Mouse (Mus musculus) liver, embryonic 13.5 days (tissue): ENCODE data around the gene Tmsb15b2. TPM values are rescaled to one million over a fixed set of nuclear protein-coding genes. Genes with fewer than 3 reads are reported as not detected.
"Not testable (repeated sequence)": the region's sequence is repeated elsewhere in the genome, so short reads cannot be mapped to it uniquely, and the experiment has no call there.

ENCODE experiments used
- ATAC-seq: fragments of 200-750 bp; cut with Nextera tagmentation; 2 replicates; pipeline ENCODE4 v1.8.0; 2017; ENCODE audit warnings: low read depth, mild to moderate bottlenecking, moderate number of reproducible peaks, moderate library complexity
- DNase-seq: peaks from one replicate; pipeline ENCODE4 v3.0.0; 2022
- H3K27ac ChIP-seq: fragments of 300-500 bp; sonication (generic); 2 replicates; pipeline ENCODE4 v1.5.1; 2015; ENCODE audit warnings: moderate library complexity, mild to moderate bottlenecking, inconsistent platforms
- H3K27me3 ChIP-seq: fragments of 300-500 bp; sonication (generic); 2 replicates; pipeline ENCODE4 v1.6.1; 2015; ENCODE audit warnings: mild to moderate bottlenecking, inconsistent platforms
- H3K36me3 ChIP-seq: fragments of 300-500 bp; sonication (generic); 2 replicates; pipeline ENCODE4 v1.6.1; 2015; ENCODE audit warnings: mild to moderate bottlenecking, inconsistent platforms
- H3K4me1 ChIP-seq: fragments of 300-500 bp; sonication (generic); replicated peaks from 2 replicates; pipeline ENCODE4 v1.6.1; 2015; ENCODE audit warnings: inconsistent platforms
- H3K4me2 ChIP-seq: fragments of 300-500 bp; sonication (generic); 2 replicates; pipeline ENCODE4 v1.6.1; 2015; ENCODE audit warnings: inconsistent platforms, mild to moderate bottlenecking, moderate library complexity
- H3K4me3 ChIP-seq: fragments of 300-500 bp; sonication (generic); replicated peaks from 2 replicates; pipeline ENCODE4 v1.5.1; 2015; ENCODE audit warnings: mild to moderate bottlenecking, inconsistent platforms
- H3K9ac ChIP-seq: fragments of 300-500 bp; sonication (generic); 2 replicates; pipeline ENCODE4 v1.6.1; 2015; ENCODE audit warnings: mild to moderate bottlenecking, inconsistent platforms
- H3K9me3 ChIP-seq: fragments of 300-500 bp; sonication (generic); replicated peaks from 2 replicates; pipeline ENCODE4 v1.6.1; 2016; ENCODE audit warnings: inconsistent platforms
- WGBS: fragments of 180-500 bp; shearing (Covaris S2); methylation state at CpG from one replicate; pipeline ENCODE4 v1.1.7; 2015; ENCODE audit not compliant: insufficient replicate concordance; 5-methylcytosine and 5-hydroxymethylcytosine counted together
- polyA plus RNA-seq: library from polyadenylated mRNA; unstranded; fragments of >200 nt; fragmentation: Nextera tagmentation; extraction: Ambion mirVana; gene quantifications from 2 replicates; pipeline ENCODE4 v1.2.1, GENCODE M21; 2015

Tmsb15b2 gene
- 6.3 and 10.6 TPM in 2 replicates for polyA plus RNA-seq

- H3K27me3 ChIP-seq, ATAC-seq, H3K9ac ChIP-seq, H3K36me3 ChIP-seq, DNase-seq, H3K4me1 ChIP-seq, H3K27ac ChIP-seq, H3K9me3 ChIP-seq: not testable (repeated sequence)
- H3K4me2 ChIP-seq: peak within 1 kb of the TSS; percentile 39
- WGBS: 65% methylated on average over 6 of the region's 6 CpGs
- H3K4me3 ChIP-seq: peak within 1 kb of the TSS; percentile 26
Observed at GRCm38 (mm10) chrX:136975397-136975796, at the start of gene Tmsb15b2. TSS of gene Tmsb15b2 (minus strand) at chrX:136975497.

- WGBS: 7% methylated on average over 1 of the region's 1 CpGs
- no peaks in the 10 kb centered on the region for H3K27me3 ChIP-seq
- H3K9ac ChIP-seq: no peak overlapping the region
- DNase-seq: peak; percentile 18
- no peak overlapping the region for H3K4me2 ChIP-seq
- no peaks in the 10 kb centered on the region for H3K9me3 ChIP-seq
- H3K4me3 ChIP-seq: no peak overlapping the region
- H3K27ac ChIP-seq: no peak overlapping the region
- H3K4me1 ChIP-seq: no peaks in the 10 kb centered on the region
- ATAC-seq: no peak
- no peaks in the 10 kb centered on the region for H3K36me3 ChIP-seq
Observed at GRCm38 (mm10) chrX:137019310-137019709, 44.0 kb upstream of the Tmsb15b2 start.

- no peaks in the 10 kb centered on the region for H3K36me3 ChIP-seq
- H3K4me3 ChIP-seq: no peak overlapping the region
- H3K4me2 ChIP-seq: no peak overlapping the region
- no peak overlapping the region for H3K27ac ChIP-seq
- H3K9ac ChIP-seq: no peak overlapping the region
- no peaks in the 10 kb centered on the region for H3K27me3 ChIP-seq
- ATAC-seq (no peak), DNase-seq (no peak)
- no peaks in the 10 kb centered on the region for H3K4me1 ChIP-seq
- no peaks in the 10 kb centered on the region for H3K9me3 ChIP-seq
- 48% methylated on average over 1 of the region's 1 CpGs for WGBS
Observed at GRCm38 (mm10) chrX:137017668-137018067, 42.4 kb upstream of the Tmsb15b2 start.

- no peak overlapping the region for H3K27ac ChIP-seq
- H3K9me3 ChIP-seq: no peaks in the 10 kb centered on the region
- no peak overlapping the region for H3K4me2 ChIP-seq
- H3K4me1 ChIP-seq: no peaks in the 10 kb centered on the region
- peak; percentile 18 for DNase-seq
- WGBS: 46% methylated on average over 6 of the region's 6 CpGs
- no peak overlapping the region for H3K9ac ChIP-seq
- H3K36me3 ChIP-seq: no peaks in the 10 kb centered on the region
- ATAC-seq: no peak
- no peaks in the 10 kb centered on the region for H3K27me3 ChIP-seq
- no peak overlapping the region for H3K4me3 ChIP-seq
Observed at GRCm38 (mm10) chrX:137015099-137015709, 39.9 kb upstream of the Tmsb15b2 start.

GRCm38 (mm10) chrX:136996256-136996655 lies 21.0 kb upstream of the Tmsb15b2 start:
- Histone ChIP-seq H3K4me1 (no peaks in the 10 kb centered on the region), H3K27ac (no peak overlapping the region), H3K27me3 (peaks cover 21% of the 10 kb centered on the region), H3K4me3 (no peak overlapping the region), H3K36me3 (no peaks in the 10 kb centered on the region), H3K9ac (no peak overlapping the region), H3K4me2 (no peak overlapping the region), H3K9me3 (no peaks in the 10 kb centered on the region)
- DNase-seq (no peak), ATAC-seq (no peak)
- WGBS: 31% methylated on average over 2 of the region's 2 CpGs

GRCm38 (mm10) chrX:136993641-136994040 lies 18.3 kb upstream of the Tmsb15b2 start:
- ATAC-seq: no peak
- H3K4me1 ChIP-seq: no peaks in the 10 kb centered on the region
- no peak overlapping the region for H3K27ac ChIP-seq
- WGBS: 49% methylated on average over 13 of the region's 14 CpGs
- peaks cover 21% of the 10 kb centered on the region for H3K27me3 ChIP-seq
- H3K36me3 ChIP-seq: no peaks in the 10 kb centered on the region
- no peaks in the 10 kb centered on the region for H3K9me3 ChIP-seq
- no peak overlapping the region for H3K9ac ChIP-seq
- no peak for DNase-seq
- no peak overlapping the region for H3K4me2 ChIP-seq
- H3K4me3 ChIP-seq: no peak overlapping the region

GRCm38 (mm10) chrX:136992978-136993547 lies 17.8 kb upstream of the Tmsb15b2 start, which contains the start of gene Zcchc18:
TSS of gene Zcchc18 (plus strand) at chrX:136993155.
- Histone ChIP-seq H3K4me3 (no peak within 1 kb of the TSS), H3K27me3 (peaks cover 21% of the 10 kb centered on the region), H3K36me3 (no peaks in the 10 kb centered on the region), H3K9ac (no peak within 1 kb of the TSS), H3K4me1 (no peaks in the 10 kb centered on the region), H3K9me3 (no peaks in the 10 kb centered on the region), H3K4me2 (peak within 1 kb of the TSS; percentile 44), H3K27ac (no peak within 1 kb of the TSS)
- ATAC-seq (no peak), DNase-seq (no peak)
- 20% methylated on average over 26 of the region's 26 CpGs for WGBS

- ATAC-seq (no peak), DNase-seq (no peak)
- Histone ChIP-seq H3K27ac (no peak overlapping the region), H3K36me3 (no peaks in the 10 kb centered on the region), H3K4me2 (peak overlapping the region; percentile 44), H3K4me1 (no peaks in the 10 kb centered on the region), H3K9ac (no peak overlapping the region), H3K4me3 (no peak overlapping the region), H3K27me3 (peaks cover 21% of the 10 kb centered on the region), H3K9me3 (no peaks in the 10 kb centered on the region)
- WGBS: 20% methylated on average over 19 of the region's 19 CpGs
Observed at GRCm38 (mm10) chrX:136992191-136992965, 17.1 kb upstream of the Tmsb15b2 start.

GRCm38 (mm10) chrX:136991274-136991673 lies 16.0 kb upstream of the Tmsb15b2 start:
- H3K9me3 ChIP-seq: no peaks in the 10 kb centered on the region
- ATAC-seq (no peak), DNase-seq (no peak)
- H3K4me2 ChIP-seq: no peak overlapping the region
- H3K36me3 ChIP-seq: no peaks in the 10 kb centered on the region
- no peak overlapping the region for H3K4me3 ChIP-seq
- H3K27ac ChIP-seq: no peak overlapping the region
- no peak overlapping the region for H3K9ac ChIP-seq
- WGBS: 51% methylated on average over 2 of the region's 2 CpGs
- no peaks in the 10 kb centered on the region for H3K4me1 ChIP-seq
- H3K27me3 ChIP-seq: peaks cover 21% of the 10 kb centered on the region

GRCm38 (mm10) chrX:136986039-136986438 lies 10.7 kb upstream of the Tmsb15b2 start:
- no peak overlapping the region for H3K9ac ChIP-seq
- no peak overlapping the region for H3K4me3 ChIP-seq
- no peak for DNase-seq
- H3K4me2 ChIP-seq: no peak overlapping the region
- H3K9me3 ChIP-seq: no peaks in the 10 kb centered on the region
- no peaks in the 10 kb centered on the region for H3K4me1 ChIP-seq
- no peaks in the 10 kb centered on the region; the same call in 1 of the 2 replicates for H3K27me3 ChIP-seq
- H3K36me3 ChIP-seq: no peaks in the 10 kb centered on the region
- H3K27ac ChIP-seq: no peak overlapping the region
- no peak for ATAC-seq

- H3K27ac ChIP-seq: no peak overlapping the region
- ATAC-seq: no peak
- H3K36me3 ChIP-seq: no peaks in the 10 kb centered on the region
- H3K4me1 ChIP-seq: no peaks in the 10 kb centered on the region
- H3K4me3 ChIP-seq: no peak overlapping the region
- H3K9me3 ChIP-seq: no peaks in the 10 kb centered on the region
- no peaks in the 10 kb centered on the region for H3K27me3 ChIP-seq
- DNase-seq: no peak
- no peak overlapping the region for H3K9ac ChIP-seq
- H3K4me2 ChIP-seq: no peak overlapping the region
Observed at GRCm38 (mm10) chrX:136978616-136979015, 3.3 kb upstream of the Tmsb15b2 start.
